Mouse (Mus musculus) neural tube, embryonic 10.5 days (tissue): ENCODE measurements around the gene Plekha6.
A peak's percentile ranks its signal among the peaks of the same experiment; 100 is the strongest.
"Not testable (repeated sequence)": the region's sequence is repeated elsewhere in the genome, so short reads cannot be mapped to it uniquely, and the experiment has no call there.

Source experiments
- DNase-seq: peaks from one replicate; pipeline ENCODE4 v3.0.0-alpha.2; 2017; ENCODE audit warnings: low spot score; ENCODE audit errors: extremely low spot score

The Plekha6 gene

GRCm38 (mm10) chr1:133316577-133316976 is 152.6 kb downstream of the Plekha6 start:
- DNase-seq = no peak

- DNase-seq = no peak
These were observed 153.1 kb downstream of the Plekha6 start for GRCm38 (mm10) chr1:133317149-133317548.

GRCm38 (mm10) chr1:133321267-133321925 is 157.4 kb downstream of the Plekha6 start, which contains the start of gene Kiss1:
TSS of gene Kiss1 (plus strand) at chr1:133321875.
- no peak for DNase-seq

GRCm38 (mm10) chr1:133323333-133323732 is 159.3 kb downstream of the Plekha6 start:
- no peak for DNase-seq

GRCm38 (mm10) chr1:133325951-133326350 is 161.9 kb downstream of the Plekha6 start:
- no peak for DNase-seq

- DNase-seq = no peak
These were observed 163.1 kb downstream of the Plekha6 start for GRCm38 (mm10) chr1:133327094-133327493.

- no peak for DNase-seq
These were observed 164.3 kb downstream of the Plekha6 start for GRCm38 (mm10) chr1:133328299-133328795.

- peak; percentile 41 for DNase-seq
These were observed 165.1 kb downstream of the Plekha6 start for GRCm38 (mm10) chr1:133328896-133329637.

GRCm38 (mm10) chr1:133329638-133329964 is 165.6 kb downstream of the Plekha6 start:
- no peak for DNase-seq

- DNase-seq = no peak
These were observed 167.1 kb downstream of the Plekha6 start for GRCm38 (mm10) chr1:133331142-133331541.

GRCm38 (mm10) chr1:133332656-133333430 is 168.8 kb downstream of the Plekha6 start:
- DNase-seq = no peak

- DNase-seq = no peak
These were observed 169.9 kb downstream of the Plekha6 start for GRCm38 (mm10) chr1:133333937-133334336.

- not testable (repeated sequence) for DNase-seq
These were observed 176.4 kb downstream of the Plekha6 start for GRCm38 (mm10) chr1:133340403-133340802.

GRCm38 (mm10) chr1:133344357-133344756 is 180.3 kb downstream of the Plekha6 start:
- no peak for DNase-seq

GRCm38 (mm10) chr1:133346531-133346930 is 182.5 kb downstream of the Plekha6 start:
- no peak for DNase-seq

- DNase-seq = no peak
These were observed 183.2 kb downstream of the Plekha6 start for GRCm38 (mm10) chr1:133347226-133347625.

GRCm38 (mm10) chr1:133347693-133348520 is 183.9 kb downstream of the Plekha6 start:
- no peak for DNase-seq

GRCm38 (mm10) chr1:133350210-133350609 is 186.2 kb downstream of the Plekha6 start, which contains the start of gene Ren1:
TSS of gene Ren1 (plus strand) at chr1:133350510.
- no peak for DNase-seq

GRCm38 (mm10) chr1:133351762-133352161 is 187.8 kb downstream of the Plekha6 start:
- DNase-seq = no peak
